Mouse (Mus musculus) c-Kit-positive CD71-positive TER-119-negative erythroid progenitor cells, embryonic 14.5 days (primary cell): ENCODE data around the gene Tarbp1.
"Not testable (repeated sequence)": the region's sequence is repeated elsewhere in the genome, so short reads cannot be mapped to it uniquely, and the experiment has no call there.

Experiments used
- DNase-seq: peaks from one replicate; pipeline ENCODE4 v3.0.0-alpha.2; 2013; ENCODE audit warnings: low read depth

Gene Tarbp1

DNA sequence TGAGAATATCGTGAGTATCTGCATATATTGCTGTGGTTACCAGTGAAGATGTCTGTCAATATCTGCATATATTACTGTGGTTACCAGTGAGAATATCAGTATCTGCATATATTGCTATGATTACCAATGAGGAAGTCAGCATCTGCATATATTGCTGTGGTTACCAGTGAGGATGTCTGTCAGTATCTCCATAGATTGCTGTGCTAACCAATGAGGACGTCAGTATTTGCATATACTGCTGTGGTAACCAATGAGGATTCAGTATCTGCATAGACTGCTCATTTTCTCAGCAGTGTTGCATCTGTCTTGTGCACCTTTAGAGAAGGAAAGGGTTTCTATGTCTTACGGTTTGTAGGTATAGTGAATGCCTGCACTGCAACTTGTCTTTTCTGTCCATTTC, 54.0 kb downstream of the Tarbp1 start:
- peak; percentile 38 for DNase-seq

- no peak for DNase-seq
Measured at GRCm38 (mm10) chr8:126405030-126405429, 69.8 kb downstream of the Tarbp1 start.

DNA sequence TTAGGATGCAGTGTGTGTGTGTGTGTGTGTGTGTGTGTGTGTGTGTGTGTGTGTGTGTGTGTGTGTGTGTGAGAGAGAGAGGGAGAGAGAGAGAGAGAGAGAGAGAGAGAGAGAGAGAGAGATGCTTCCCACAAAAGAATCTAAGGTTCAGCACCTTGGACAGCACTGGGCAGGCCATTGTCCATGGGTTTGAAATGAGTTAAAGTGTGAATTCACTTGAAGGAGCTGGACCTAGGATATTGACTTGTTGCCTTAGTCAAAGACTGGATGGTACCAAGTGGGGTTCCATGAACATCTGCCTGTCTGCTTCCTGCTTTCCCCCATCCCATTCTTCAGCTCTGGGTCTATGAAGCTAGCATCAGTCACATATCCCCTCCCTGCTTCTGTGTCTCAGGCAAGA, 70.3 kb downstream of the Tarbp1 start:
- DNase-seq: not testable (repeated sequence)

DNA sequence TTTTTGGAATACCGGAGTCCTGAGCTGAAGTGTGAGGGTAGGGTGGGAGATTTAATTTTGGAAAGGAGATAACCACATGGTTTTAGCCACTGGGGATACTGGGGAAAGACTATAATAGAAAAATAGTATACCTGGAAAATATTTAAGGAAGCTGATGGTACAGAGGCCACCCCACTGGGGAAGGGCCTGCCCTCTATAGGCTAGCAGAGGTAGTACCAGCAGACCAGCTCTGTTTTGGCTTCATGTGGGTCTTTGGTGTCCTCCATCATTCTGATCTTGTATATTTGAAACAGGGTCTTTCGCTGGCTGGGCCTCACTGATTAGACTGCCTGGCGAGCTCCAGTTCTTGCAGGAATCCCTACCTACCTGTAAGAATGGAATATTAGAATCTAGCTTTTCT, 76.5 kb downstream of the Tarbp1 start:
- DNase-seq: no peak

DNA sequence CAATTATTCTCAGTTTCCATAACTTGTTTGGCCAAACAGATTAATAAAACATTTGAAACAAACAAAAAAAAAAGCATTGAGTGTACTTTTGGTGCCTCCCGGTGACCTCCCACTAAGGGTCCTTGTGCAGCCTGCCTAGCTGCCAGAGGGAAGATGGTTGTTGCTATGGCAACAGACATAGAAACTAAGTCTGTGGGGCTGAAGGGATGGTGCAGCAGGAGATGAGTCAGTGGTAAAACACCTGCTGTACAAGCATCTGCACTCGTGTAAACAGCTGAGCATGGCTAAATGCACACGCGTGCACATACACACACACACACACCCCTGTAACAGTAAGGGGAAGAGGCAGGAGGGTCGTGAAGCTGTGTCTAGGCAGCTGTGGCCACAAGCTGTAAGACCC, 78.9 kb downstream of the Tarbp1 start:
- no peak for DNase-seq

- DNase-seq: no peak
Measured at GRCm38 (mm10) chr8:126395386-126395785, 79.5 kb downstream of the Tarbp1 start.

DNA sequence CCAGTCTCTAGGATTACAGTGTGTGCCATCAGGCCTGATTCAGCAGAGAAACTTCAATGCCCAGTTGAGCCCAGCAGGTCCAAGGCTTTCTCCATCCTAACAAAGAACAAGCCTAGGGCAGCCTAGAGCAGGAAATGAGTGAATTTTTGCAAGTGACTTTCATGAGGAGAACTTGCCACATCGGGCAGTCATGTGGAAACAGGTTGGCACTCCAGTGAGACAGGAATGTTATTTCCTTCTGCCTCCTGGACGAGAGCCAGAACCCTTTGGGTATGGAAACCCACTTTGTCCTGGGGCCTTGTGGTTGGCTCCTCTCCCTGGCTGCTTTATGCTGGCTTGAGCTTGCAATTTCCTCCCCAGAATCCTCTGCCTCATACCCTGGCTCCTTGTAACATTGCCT, 83.3 kb downstream of the Tarbp1 start:
- no peak for DNase-seq

GRCm38 (mm10) chr8:126387566-126387965, 87.3 kb downstream of the Tarbp1 start:
- no peak for DNase-seq

- DNase-seq: no peak
Measured at GRCm38 (mm10) chr8:126382749-126383148, 92.1 kb downstream of the Tarbp1 start.

- DNase-seq: no peak
Measured at GRCm38 (mm10) chr8:126382216-126382615, 92.6 kb downstream of the Tarbp1 start.

- no peak for DNase-seq
Measured at GRCm38 (mm10) chr8:126381299-126381698, 93.6 kb downstream of the Tarbp1 start.

DNA sequence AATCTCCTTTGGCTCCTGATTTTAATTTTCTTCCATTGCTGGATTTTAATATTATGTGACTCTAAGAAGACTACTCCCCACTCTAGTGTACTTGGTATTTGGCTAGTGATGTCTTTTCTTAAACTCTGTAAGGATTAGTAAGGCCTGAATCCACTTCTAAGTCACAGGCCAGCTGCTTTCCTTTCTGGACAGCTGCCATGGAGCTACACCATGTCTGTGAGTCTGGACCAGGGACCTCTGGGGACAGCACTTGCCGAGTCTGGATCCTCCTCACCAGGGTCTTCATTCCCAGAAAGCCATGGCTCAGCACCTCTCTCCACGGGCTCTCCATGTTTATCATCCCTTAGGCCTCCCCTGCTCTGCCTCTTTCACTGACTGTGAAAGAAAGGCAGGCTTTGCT, 94.7 kb downstream of the Tarbp1 start:
- no peak for DNase-seq

- DNase-seq: no peak
Measured at GRCm38 (mm10) chr8:126379580-126379979, 95.3 kb downstream of the Tarbp1 start.
